Mouse (Mus musculus) CD8-positive naive resting alpha-beta T cell, adult 2 months (primary cell): ENCODE results near the gene Olfr948.

ENCODE experiments used
- DNase-seq, 2 experiments: peaks; one replicate each; pipeline ENCODE4 v3.0.0; 2022; ENCODE audit warnings: low read depth in 2 of 2, low spot score in 2 of 2

Olfr948 gene

DNA sequence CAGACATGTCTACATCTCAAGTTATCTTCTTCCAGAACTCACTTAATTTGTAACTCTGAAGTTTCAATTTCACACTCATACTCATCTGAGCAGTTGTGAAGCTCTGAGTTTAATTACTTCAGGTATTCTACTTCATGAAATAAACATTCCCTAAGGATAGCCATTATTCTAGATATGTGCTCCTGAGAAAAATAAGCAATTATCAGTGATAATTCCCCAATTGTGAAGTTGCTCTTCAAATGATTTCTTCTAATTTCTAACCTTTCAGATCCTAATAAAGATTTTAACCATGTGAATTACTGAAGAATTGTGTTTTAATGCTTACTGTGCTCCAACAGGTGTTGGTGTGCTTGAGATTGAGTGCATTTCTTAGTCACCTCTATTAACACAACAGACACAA is at the start of gene Olfr948:
TSS of gene Olfr948 (minus strand) at position 101 of the 400 bp plus-strand sequence.
- no peak for DNase-seq

- DNase-seq: no peak
Measured at GRCm38 (mm10) chr9:39287136-39287535, 38.7 kb downstream of the Olfr948 start.

- DNase-seq: no peak
Measured at GRCm38 (mm10) chr9:39276718-39277117, 49.1 kb downstream of the Olfr948 start, which contains the start of gene Olfr945. Olfr945 (minus strand) TSS chr9:39276818.
